Mouse (Mus musculus) mammary gland, adult 2 months (tissue): ENCODE measurements around the gene Pomgnt1. TPM values are rescaled to one million over a fixed set of nuclear protein-coding genes. Genes with fewer than 3 reads are reported as not detected.

Experiments
- polyA plus RNA-seq: library from polyadenylated mRNA; depleted of rRNA; stranded (reverse); fragments of >200 nt; gene quantifications from 2 replicates; pipeline ENCODE4 v1.2.3, GENCODE M21; 2012; ENCODE audit warnings: low replicate concordance; rRNA removed

Gene Pomgnt1
- 40.6 and 57.5 TPM in 2 replicates for polyA plus RNA-seq

GRCm38 (mm10) chr4:116123602-116124519 is at the start of gene Pomgnt1, which contains the start of gene Rad54l:
TSS of gene Pomgnt1 (plus strand) at chr4:116123840.
TSS of gene Rad54l (minus strand) at chr4:116123690.

GRCm38 (mm10) chr4:116074861-116075620 is 48.6 kb upstream of the Pomgnt1 start, which contains the start of the genes Uqcrh and Lrrc41:
TSS of gene Uqcrh (minus strand) at chr4:116075071.
TSS of gene Lrrc41 (plus strand) at chr4:116075269.

DNA sequence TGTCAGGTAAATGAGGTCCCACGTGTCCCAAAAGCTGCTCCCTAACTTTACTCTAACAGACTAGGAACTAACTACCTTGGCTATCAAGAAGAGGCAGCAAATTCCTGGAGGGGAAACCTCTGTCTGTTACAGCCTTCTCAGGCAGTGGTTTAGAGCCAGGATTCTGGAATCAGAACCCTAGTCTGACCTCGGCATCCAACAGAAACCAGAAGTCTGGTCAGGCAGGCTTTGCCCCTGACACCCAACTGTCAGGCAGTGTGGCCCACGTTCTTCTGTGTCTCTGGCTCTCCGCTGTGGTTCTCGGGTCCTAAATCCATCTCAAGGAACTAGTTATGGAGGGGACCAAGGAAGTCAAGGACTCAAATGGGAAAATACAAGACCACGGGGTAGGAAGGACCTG is 27.6 kb downstream of the Pomgnt1 start, which contains the start of gene Lurap1:
TSS of gene Lurap1 (minus strand) at position 101 of the 400 bp plus-strand sequence.

GRCm38 (mm10) chr4:116167404-116167803 is 43.8 kb downstream of the Pomgnt1 start, which contains the start of gene Tspan1:
TSS of gene Tspan1 (minus strand) at chr4:116167601.

DNA sequence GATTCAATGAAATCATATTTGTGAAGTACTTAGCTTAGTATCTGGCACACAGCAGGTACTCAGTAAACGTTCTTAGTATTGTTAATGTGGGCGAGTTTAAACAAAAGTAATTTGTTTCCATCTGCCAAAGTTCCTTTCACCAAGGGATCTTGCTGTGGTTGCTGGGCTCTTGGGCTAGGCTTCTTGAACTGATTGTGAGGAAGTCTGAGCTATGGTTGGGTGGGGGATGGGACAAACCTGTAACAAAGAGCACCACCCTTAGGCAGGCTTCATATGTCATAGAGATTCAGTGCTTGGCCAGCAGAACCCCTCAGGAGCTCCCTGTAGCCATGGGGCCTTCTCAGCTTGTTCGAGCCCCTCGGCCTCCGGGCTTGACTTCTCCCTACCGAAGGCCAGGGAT is 49.4 kb downstream of the Pomgnt1 start, which contains the start of the genes 1700042G07Rik and Gm49337:
TSS of gene 1700042G07Rik (plus strand) at position 301 of the 400 bp plus-strand sequence.
TSS of gene Gm49337 (plus strand) at position 313 of the 400 bp plus-strand sequence.

Other genes with a start within 250 kb of the Pomgnt1 start
- gene Kncn, start 239.4 kb upstream of the Pomgnt1 start, polyA plus RNA-seq = 0.07 TPM in 1 of 2 replicates, not detected in the other
- not detected in 2 replicates for gene 6430628N08Rik, start 233.2 kb upstream of the Pomgnt1 start, polyA plus RNA-seq
- not detected in 2 replicates for gene Dmbx1, start 183.9 kb upstream of the Pomgnt1 start, polyA plus RNA-seq
- 20.3 and 35.2 TPM in 2 replicates for gene Faah, start 105.9 kb upstream of the Pomgnt1 start, polyA plus RNA-seq
- 6.6 and 19.6 TPM in 2 replicates for gene Nsun4, start 70.0 kb upstream of the Pomgnt1 start, polyA plus RNA-seq
- gene Uqcrh, start 48.8 kb upstream of the Pomgnt1 start, polyA plus RNA-seq = 77.8 and 327 TPM in 2 replicates
- 73.6 and 93.1 TPM in 2 replicates for gene Lrrc41, start 48.6 kb upstream of the Pomgnt1 start, polyA plus RNA-seq
- gene Rad54l, start 150 bp upstream of the Pomgnt1 start, polyA plus RNA-seq = 0.68 and 1.6 TPM in 2 replicates
- 4.2 and 9.8 TPM in 2 replicates for gene Lurap1, start 27.5 kb downstream of the Pomgnt1 start, polyA plus RNA-seq
- 17.9 and 43.4 TPM in 2 replicates for gene Tspan1, start 43.8 kb downstream of the Pomgnt1 start, polyA plus RNA-seq
- gene 1700042G07Rik, start 49.5 kb downstream of the Pomgnt1 start, polyA plus RNA-seq = not detected in 2 replicates
- not detected in 2 replicates for gene Gm49337, start 49.5 kb downstream of the Pomgnt1 start, polyA plus RNA-seq
- gene Pik3r3, start 97.8 kb downstream of the Pomgnt1 start, polyA plus RNA-seq = 13.8 and 16.6 TPM in 2 replicates